Mouse (Mus musculus): ENCODE results near the gene Smarcad1. TPM values are rescaled to one million over a fixed set of nuclear protein-coding genes. Genes with fewer than 3 reads are reported as not detected.
"Not testable (repeated sequence)": the region's sequence is repeated elsewhere in the genome, so short reads cannot be mapped to it uniquely, and the experiment has no call there.

The Smarcad1 gene
- 77.5 and 86.5 TPM in 2 replicates for polyA plus RNA-seq (2014; fragmentation: Nextera tagmentation; extraction: Ambion mirVana)

DNA sequence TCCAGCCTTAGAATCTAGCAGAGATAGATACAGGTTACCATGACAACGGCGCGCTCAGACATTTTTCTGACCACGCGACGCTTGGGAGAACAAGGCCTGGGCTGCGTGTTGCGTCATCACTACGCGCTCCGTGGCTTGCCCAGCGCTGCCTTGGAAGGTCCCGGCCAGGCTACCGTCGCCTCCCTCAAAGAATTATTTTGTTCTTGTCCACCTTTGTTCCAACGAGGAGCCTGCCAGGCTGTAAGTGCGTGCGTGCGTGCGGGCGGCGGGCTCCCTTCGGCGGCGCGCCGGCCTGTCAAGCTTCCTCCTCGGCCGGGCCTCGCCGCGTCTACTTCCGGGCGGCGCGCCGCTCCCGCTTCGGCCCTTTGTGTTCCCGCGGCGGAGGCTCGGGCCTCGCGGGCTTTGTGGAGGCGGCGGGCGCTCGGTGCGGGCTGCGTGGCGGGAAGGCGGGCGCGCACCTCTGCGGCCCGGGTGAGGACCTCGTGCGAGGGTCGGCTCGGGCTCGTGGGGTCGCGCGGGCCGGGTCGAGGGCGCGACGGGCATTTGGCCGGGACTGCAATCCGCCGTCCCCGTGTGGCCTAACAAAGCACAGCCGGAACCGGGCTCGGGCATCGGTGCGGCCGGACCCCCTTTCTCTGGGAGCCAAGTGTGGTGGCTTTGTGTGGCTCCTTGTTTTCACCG, at the start of gene Smarcad1:
Gene Smarcad1 (plus strand): TSS at position 93 of the 681 bp plus-strand sequence.
- WGBS: under 1% methylated on average over 79 of the region's 81 CpGs
- ATAC-seq (ENCODE audit: low read depth): peak; percentile 96
- Histone ChIP-seq H3K4me3 (ENCODE audit: low read depth, low read length) (peak within 1 kb of the TSS; percentile 70), H3K9ac (replicated peaks; ENCODE audit: low read depth, low read length) (peak within 1 kb of the TSS; percentile 99), H3K4me1 (ENCODE audit: control insufficient read depth, insufficient read depth, low read length) (peaks cover 8% of the 10 kb centered on the region; the same call in 1 of the 2 replicates), H3K4me2 (ENCODE audit: low read depth, low read length) (peak within 1 kb of the TSS; percentile 73), H3K36me3 (ENCODE audit: control insufficient read depth, insufficient read depth, low read length) (peaks cover 2% of the 10 kb centered on the region; the same call in 1 of the 2 replicates), H3K9me3 (ENCODE audit: control insufficient read depth, low read length) (no peaks in the 10 kb centered on the region), H3K27ac (ENCODE audit: low read depth, low read length) (peak within 1 kb of the TSS; percentile 98), H3K27me3 (ENCODE audit: control insufficient read depth, insufficient read depth, low read length) (no peaks in the 10 kb centered on the region)

DNA sequence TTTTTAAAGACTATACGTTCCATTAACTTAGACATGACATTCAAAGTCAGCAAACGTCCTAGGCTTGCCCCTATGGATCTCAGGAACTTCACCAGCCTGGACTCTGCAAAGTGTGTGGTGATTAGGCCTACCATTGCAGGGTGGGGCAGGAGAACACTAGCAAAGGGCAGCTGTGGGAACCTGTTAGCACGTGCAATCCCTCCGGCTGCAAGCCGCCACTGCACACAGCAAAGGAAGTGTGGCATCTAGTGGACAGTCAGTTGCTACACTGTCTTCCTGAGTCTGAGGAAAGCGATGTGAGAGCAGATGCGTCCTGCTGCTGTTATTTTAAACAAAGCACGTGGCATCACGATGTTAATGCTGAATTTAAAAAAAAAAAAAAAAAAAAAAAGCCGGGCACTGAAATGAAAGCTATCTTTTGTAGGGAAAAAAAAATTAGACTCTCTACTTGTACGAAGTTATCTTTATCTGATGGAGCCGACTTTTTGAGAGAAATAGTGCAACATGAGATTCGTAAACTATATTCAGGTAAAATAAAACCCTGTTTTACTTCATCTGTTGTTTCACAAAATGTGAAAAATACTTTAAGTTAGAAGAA, 45.5 kb upstream of the Smarcad1 start:
- Histone ChIP-seq H3K9ac (replicated peaks; ENCODE audit: low read depth, low read length) (no peak overlapping the region), H3K4me3 (ENCODE audit: low read depth, low read length) (no peak overlapping the region), H3K4me1 (ENCODE audit: control insufficient read depth, insufficient read depth, low read length) (no peaks in the 10 kb centered on the region), H3K36me3 (ENCODE audit: control insufficient read depth, insufficient read depth, low read length) (no peaks in the 10 kb centered on the region), H3K9me3 (ENCODE audit: control insufficient read depth, low read length) (no peaks in the 10 kb centered on the region), H3K27ac (ENCODE audit: low read depth, low read length) (no peak overlapping the region), H3K27me3 (ENCODE audit: control insufficient read depth, insufficient read depth, low read length) (no peaks in the 10 kb centered on the region), H3K4me2 (ENCODE audit: low read depth, low read length) (no peak overlapping the region)
- ATAC-seq (ENCODE audit: low read depth): peak; percentile 81; the same call in 1 of the 2 replicates
- WGBS: 42% methylated on average over 13 of the region's 13 CpGs

DNA sequence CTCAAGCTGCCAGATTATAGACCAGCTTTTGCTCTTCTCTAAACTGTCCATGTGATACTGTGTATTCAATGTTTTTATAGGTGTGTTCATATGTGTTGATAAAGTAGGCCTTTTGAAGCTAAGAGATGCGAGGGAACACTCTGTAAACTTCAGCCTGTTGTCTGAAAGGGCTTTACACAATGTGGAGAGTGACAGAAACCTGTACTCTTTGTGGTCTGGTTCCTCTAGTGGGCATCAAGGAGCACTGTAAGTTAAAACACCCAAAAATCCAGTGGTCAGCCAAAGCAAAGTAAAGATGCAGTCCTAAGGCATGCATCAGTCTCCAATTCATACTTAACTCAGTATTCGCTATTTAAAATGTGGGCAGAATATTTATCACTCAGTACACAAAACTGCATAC, 44.6 kb upstream of the Smarcad1 start:
- no peak for ATAC-seq (ENCODE audit: low read depth)
- H3K27me3 ChIP-seq (ENCODE audit: control insufficient read depth, insufficient read depth, low read length): no peaks in the 10 kb centered on the region
- 89% methylated on average over 2 of the region's 2 CpGs for WGBS
- no peaks in the 10 kb centered on the region for H3K9me3 ChIP-seq (ENCODE audit: control insufficient read depth, low read length)
- no peak overlapping the region for H3K9ac ChIP-seq (replicated peaks; ENCODE audit: low read depth, low read length)
- no peaks in the 10 kb centered on the region for H3K4me1 ChIP-seq (ENCODE audit: control insufficient read depth, insufficient read depth, low read length)
- no peak overlapping the region for H3K27ac ChIP-seq (ENCODE audit: low read depth, low read length)
- no peak overlapping the region for H3K4me2 ChIP-seq (ENCODE audit: low read depth, low read length)
- no peak overlapping the region for H3K4me3 ChIP-seq (ENCODE audit: low read depth, low read length)
- H3K36me3 ChIP-seq (ENCODE audit: control insufficient read depth, insufficient read depth, low read length): no peaks in the 10 kb centered on the region

DNA sequence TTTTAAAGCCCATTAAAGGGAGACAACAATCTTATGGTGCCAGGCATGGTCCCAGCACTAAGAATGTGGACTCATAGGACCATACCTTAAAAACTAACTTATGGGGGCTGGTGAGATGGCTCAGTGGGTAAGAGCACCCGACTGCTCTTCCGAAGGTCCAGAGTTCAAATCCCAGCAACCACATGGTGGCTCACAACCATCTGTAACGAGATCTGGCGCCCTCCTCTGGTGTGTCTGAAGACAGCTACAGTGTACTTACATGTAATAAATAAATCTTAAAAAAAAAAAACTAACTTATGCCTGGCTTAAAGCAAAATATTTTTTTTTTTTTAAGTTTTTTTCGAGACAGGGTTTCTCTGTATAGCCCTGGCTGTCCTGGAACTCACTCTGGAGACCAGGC, 41.6 kb upstream of the Smarcad1 start:
- H3K4me3 ChIP-seq (ENCODE audit: low read depth, low read length); H3K36me3 ChIP-seq (ENCODE audit: control insufficient read depth, insufficient read depth, low read length); H3K27ac ChIP-seq (ENCODE audit: low read depth, low read length); H3K9ac ChIP-seq (replicated peaks; ENCODE audit: low read depth, low read length); H3K4me2 ChIP-seq (ENCODE audit: low read depth, low read length); H3K9me3 ChIP-seq (ENCODE audit: control insufficient read depth, low read length); H3K4me1 ChIP-seq (ENCODE audit: control insufficient read depth, insufficient read depth, low read length); ATAC-seq (ENCODE audit: low read depth); H3K27me3 ChIP-seq (ENCODE audit: control insufficient read depth, insufficient read depth, low read length): not testable (repeated sequence)
- 78% methylated on average over 5 of the region's 5 CpGs for WGBS

DNA sequence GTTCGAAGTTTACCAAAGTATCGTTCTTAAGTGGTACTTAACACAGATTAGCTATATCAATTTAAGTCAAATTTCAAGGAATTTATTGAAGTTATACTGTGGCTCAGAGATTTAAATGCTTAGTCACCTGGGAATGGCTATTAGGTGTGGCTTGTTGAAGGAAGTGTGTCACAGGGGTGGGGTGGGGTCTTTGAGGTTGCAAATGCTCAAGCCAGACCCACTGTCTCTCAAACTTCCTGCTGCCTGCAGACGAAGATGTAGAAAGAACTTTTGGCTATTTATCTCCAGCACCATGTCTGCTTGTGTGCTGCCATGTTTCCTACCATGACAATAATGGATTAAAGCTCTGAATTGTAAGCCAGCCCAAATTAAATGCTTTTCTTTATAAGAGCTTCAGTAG, 40.2 kb upstream of the Smarcad1 start:
- H3K4me3 ChIP-seq (ENCODE audit: low read depth, low read length): no peak overlapping the region
- no peak overlapping the region for H3K4me2 ChIP-seq (ENCODE audit: low read depth, low read length)
- no peaks in the 10 kb centered on the region for H3K4me1 ChIP-seq (ENCODE audit: control insufficient read depth, insufficient read depth, low read length)
- ATAC-seq (ENCODE audit: low read depth): no peak
- 88% methylated on average over 3 of the region's 3 CpGs for WGBS
- no peak overlapping the region for H3K9ac ChIP-seq (replicated peaks; ENCODE audit: low read depth, low read length)
- H3K36me3 ChIP-seq (ENCODE audit: control insufficient read depth, insufficient read depth, low read length): no peaks in the 10 kb centered on the region
- no peaks in the 10 kb centered on the region for H3K27me3 ChIP-seq (ENCODE audit: control insufficient read depth, insufficient read depth, low read length)
- no peaks in the 10 kb centered on the region for H3K9me3 ChIP-seq (ENCODE audit: control insufficient read depth, low read length)
- no peak overlapping the region for H3K27ac ChIP-seq (ENCODE audit: low read depth, low read length)

DNA sequence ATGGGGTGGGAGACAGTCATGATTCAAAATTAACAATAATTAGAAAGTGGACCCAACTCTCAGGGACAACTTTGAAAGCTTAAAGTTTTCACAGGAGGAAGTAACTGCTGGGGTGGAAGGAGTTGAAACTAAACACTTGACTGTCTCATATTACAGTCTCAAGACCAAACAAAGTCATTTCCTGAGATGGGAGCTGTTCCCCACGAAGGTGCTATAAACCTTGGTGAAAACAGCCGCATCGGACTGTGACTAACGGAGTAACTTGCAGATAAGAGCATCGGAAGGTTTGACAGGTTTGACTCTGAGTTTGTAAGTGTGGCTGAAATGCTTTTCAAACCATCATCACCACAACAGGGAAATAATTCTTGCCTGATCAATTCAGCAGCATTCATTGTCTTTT, 33.5 kb upstream of the Smarcad1 start:
- H3K9me3 ChIP-seq (ENCODE audit: control insufficient read depth, low read length): no peaks in the 10 kb centered on the region
- H3K9ac ChIP-seq (replicated peaks; ENCODE audit: low read depth, low read length): no peak overlapping the region
- no peak for ATAC-seq (ENCODE audit: low read depth)
- no peak overlapping the region for H3K4me3 ChIP-seq (ENCODE audit: low read depth, low read length)
- no peak overlapping the region for H3K4me2 ChIP-seq (ENCODE audit: low read depth, low read length)
- WGBS: 62% methylated on average over 5 of the region's 5 CpGs
- H3K36me3 ChIP-seq (ENCODE audit: control insufficient read depth, insufficient read depth, low read length): no peaks in the 10 kb centered on the region
- H3K27me3 ChIP-seq (ENCODE audit: control insufficient read depth, insufficient read depth, low read length): no peaks in the 10 kb centered on the region
- H3K27ac ChIP-seq (ENCODE audit: low read depth, low read length): no peak overlapping the region
- H3K4me1 ChIP-seq (ENCODE audit: control insufficient read depth, insufficient read depth, low read length): no peaks in the 10 kb centered on the region

DNA sequence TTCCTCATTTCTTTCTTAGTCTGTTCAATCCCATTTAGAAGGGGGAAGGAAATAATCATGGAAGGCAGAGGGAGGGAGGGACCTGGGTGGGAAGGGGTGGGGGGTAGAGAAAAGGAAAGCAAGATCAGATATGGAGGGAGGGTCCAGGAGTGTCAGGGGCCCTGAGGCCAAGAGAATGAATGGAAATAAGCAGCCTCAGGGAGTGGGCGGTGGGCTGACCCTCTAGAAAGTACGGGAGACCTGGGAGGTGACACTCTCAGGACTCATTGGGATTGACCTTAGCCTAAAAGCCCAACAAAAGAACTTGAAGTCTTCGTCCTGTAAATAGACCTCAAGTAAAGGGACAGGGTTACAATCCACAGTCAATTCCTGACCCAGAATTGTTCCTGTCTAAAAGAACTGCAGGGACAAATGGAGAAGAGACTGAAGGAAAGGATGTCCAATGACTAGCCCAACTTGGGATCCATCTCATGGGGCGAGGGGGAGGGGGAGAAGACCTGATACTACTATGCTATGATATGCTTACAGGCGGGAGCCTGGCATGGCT, 30.9 kb upstream of the Smarcad1 start:
- no peaks in the 10 kb centered on the region for H3K36me3 ChIP-seq (ENCODE audit: control insufficient read depth, insufficient read depth, low read length)
- no peaks in the 10 kb centered on the region for H3K9me3 ChIP-seq (ENCODE audit: control insufficient read depth, low read length)
- ATAC-seq (ENCODE audit: low read depth): no peak
- H3K27me3 ChIP-seq (ENCODE audit: control insufficient read depth, insufficient read depth, low read length): no peaks in the 10 kb centered on the region
- no peak overlapping the region for H3K4me2 ChIP-seq (ENCODE audit: low read depth, low read length)
- H3K4me1 ChIP-seq (ENCODE audit: control insufficient read depth, insufficient read depth, low read length): no peaks in the 10 kb centered on the region
- H3K4me3 ChIP-seq (ENCODE audit: low read depth, low read length): no peak overlapping the region
- no peak overlapping the region for H3K27ac ChIP-seq (ENCODE audit: low read depth, low read length)
- 89% methylated on average over 5 of the region's 5 CpGs for WGBS
- H3K9ac ChIP-seq (replicated peaks; ENCODE audit: low read depth, low read length): no peak overlapping the region

DNA sequence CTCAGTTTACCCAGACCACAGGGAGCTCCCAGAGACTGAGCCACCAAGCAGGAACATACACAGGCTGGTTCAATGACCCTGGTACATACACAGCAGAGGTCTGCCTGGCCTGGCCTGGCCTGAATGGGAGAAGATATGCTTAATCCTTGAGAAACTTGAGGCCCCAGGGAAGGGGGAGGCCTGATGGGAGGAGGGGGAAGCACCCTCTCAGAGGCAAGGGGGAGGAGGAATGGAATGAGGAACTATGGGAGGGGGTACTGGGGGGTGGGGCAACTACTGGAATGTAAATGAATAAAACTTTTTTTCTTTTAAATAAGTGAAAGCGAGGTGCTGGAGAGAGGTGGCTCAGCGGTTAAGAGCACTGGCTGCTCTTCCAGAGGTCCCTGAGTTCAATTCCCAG, 30.2 kb upstream of the Smarcad1 start:
- 94% methylated on average over 2 of the region's 2 CpGs for WGBS

DNA sequence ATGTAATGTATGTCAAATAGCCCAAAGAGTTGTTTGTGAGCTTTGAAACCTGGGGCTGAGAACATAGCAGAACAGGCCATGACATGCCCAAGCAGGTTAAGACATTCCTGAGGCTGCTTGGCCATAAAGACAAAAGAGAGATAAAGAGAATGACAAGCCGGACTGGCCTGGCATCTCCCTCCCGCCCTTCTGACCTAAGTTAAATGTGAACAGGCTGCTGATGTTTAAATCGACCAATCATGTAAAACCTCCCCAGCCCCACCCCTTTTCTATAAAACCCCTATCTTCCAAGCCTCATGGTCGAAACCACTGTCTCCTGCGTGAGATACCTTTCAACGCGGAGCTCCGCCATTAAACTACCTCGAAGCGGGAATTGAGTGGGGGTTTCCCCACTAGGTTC, 24.8 kb upstream of the Smarcad1 start:
- 94% methylated on average over 10 of the region's 10 CpGs for WGBS
- ATAC-seq (ENCODE audit: low read depth): no peak
- H3K27ac ChIP-seq (ENCODE audit: low read depth, low read length): no peak overlapping the region

More for the DNA sequence above, 30.2 kb upstream of the Smarcad1 start:
- no peak overlapping the region for H3K9ac ChIP-seq (replicated peaks; ENCODE audit: low read depth, low read length)
- no peak overlapping the region for H3K4me2 ChIP-seq (ENCODE audit: low read depth, low read length)
- H3K4me1 ChIP-seq (ENCODE audit: control insufficient read depth, insufficient read depth, low read length): no peaks in the 10 kb centered on the region
- H3K27me3 ChIP-seq (ENCODE audit: control insufficient read depth, insufficient read depth, low read length): no peaks in the 10 kb centered on the region
- no peak for ATAC-seq (ENCODE audit: low read depth)
- no peaks in the 10 kb centered on the region for H3K9me3 ChIP-seq (ENCODE audit: control insufficient read depth, low read length)
- no peak overlapping the region for H3K4me3 ChIP-seq (ENCODE audit: low read depth, low read length)
- H3K27ac ChIP-seq (ENCODE audit: low read depth, low read length): no peak overlapping the region
- H3K36me3 ChIP-seq (ENCODE audit: control insufficient read depth, insufficient read depth, low read length): no peaks in the 10 kb centered on the region

More for the DNA sequence above, 24.8 kb upstream of the Smarcad1 start:
- H3K4me2 ChIP-seq (ENCODE audit: low read depth, low read length): no peak overlapping the region
- no peaks in the 10 kb centered on the region for H3K36me3 ChIP-seq (ENCODE audit: control insufficient read depth, insufficient read depth, low read length)
- H3K4me1 ChIP-seq (ENCODE audit: control insufficient read depth, insufficient read depth, low read length): no peaks in the 10 kb centered on the region
- no peak overlapping the region for H3K4me3 ChIP-seq (ENCODE audit: low read depth, low read length)
- no peaks in the 10 kb centered on the region for H3K27me3 ChIP-seq (ENCODE audit: control insufficient read depth, insufficient read depth, low read length)
- no peak overlapping the region for H3K9ac ChIP-seq (replicated peaks; ENCODE audit: low read depth, low read length)
- H3K9me3 ChIP-seq (ENCODE audit: control insufficient read depth, low read length): no peaks in the 10 kb centered on the region
